Mouse (Mus musculus): Measurements from ENCODE around the gene Elmo1. TPM values are rescaled to one million over a fixed set of nuclear protein-coding genes. Genes with fewer than 3 reads are reported as not detected.

Elmo1 gene
- polyA plus RNA-seq, 1 experiment from 2014 or later: 23.5 TPM

- H3K9ac ChIP-seq: no peak overlapping the region
- H3K27ac ChIP-seq (replicated peaks): no peak overlapping the region
- no peaks in the 10 kb centered on the region for H3K36me3 ChIP-seq
- H3K4me1 ChIP-seq: no peaks in the 10 kb centered on the region
- H3K4me2 ChIP-seq (replicated peaks): no peak overlapping the region
- no peak overlapping the region for H3K4me3 ChIP-seq (replicated peaks)
- H3K9me3 ChIP-seq (replicated peaks): no peaks in the 10 kb centered on the region
- ATAC-seq (ENCODE audit: insufficient number of reproducible peaks, low FRiP score, low TSS enrichment, low read depth): no peak
- 68% methylated on average over 5 of the region's 5 CpGs for WGBS
- H3K27me3 ChIP-seq: no peaks in the 10 kb centered on the region
Measured at GRCm38 (mm10) chr13:20061031-20061430, 29.4 kb upstream of the Elmo1 start.

- ATAC-seq (ENCODE audit: insufficient number of reproducible peaks, low FRiP score, low TSS enrichment, low read depth): no peak
- Histone ChIP-seq H3K9ac (no peak overlapping the region), H3K36me3 (no peaks in the 10 kb centered on the region), H3K4me3 (replicated peaks) (no peak overlapping the region), H3K27me3 (no peaks in the 10 kb centered on the region), H3K9me3 (replicated peaks) (no peaks in the 10 kb centered on the region), H3K4me1 (no peaks in the 10 kb centered on the region), H3K27ac (replicated peaks) (no peak overlapping the region), H3K4me2 (replicated peaks) (no peak overlapping the region)
- 64% methylated on average over 5 of the region's 5 CpGs for WGBS
Measured at GRCm38 (mm10) chr13:20063331-20063730, 27.1 kb upstream of the Elmo1 start.

DNA sequence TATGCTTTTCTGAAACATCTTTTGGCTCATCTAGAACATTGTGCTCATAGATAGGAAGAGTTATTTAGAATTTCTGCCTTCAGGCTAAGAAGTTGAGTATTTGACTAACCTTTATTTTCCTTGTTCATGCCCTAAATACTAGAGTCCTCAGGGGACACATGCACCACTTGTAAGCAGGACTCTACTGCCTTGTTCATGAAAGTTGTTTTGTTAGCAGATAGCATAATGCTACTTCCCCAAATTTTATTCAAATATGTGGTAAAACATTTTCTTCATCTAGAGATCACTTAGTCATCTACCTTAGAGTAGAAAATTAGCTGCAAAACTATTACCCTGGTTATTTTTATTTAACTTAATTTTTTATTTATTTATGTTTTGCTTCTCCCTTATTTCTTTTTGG lies 18.4 kb upstream of the Elmo1 start:
- Histone ChIP-seq H3K4me3 (replicated peaks) (no peak overlapping the region), H3K9ac (no peak overlapping the region), H3K27me3 (no peaks in the 10 kb centered on the region), H3K9me3 (replicated peaks) (no peaks in the 10 kb centered on the region), H3K4me2 (replicated peaks) (no peak overlapping the region), H3K4me1 (no peaks in the 10 kb centered on the region), H3K27ac (replicated peaks) (no peak overlapping the region), H3K36me3 (no peaks in the 10 kb centered on the region)
- ATAC-seq (ENCODE audit: insufficient number of reproducible peaks, low FRiP score, low TSS enrichment, low read depth): no peak

DNA sequence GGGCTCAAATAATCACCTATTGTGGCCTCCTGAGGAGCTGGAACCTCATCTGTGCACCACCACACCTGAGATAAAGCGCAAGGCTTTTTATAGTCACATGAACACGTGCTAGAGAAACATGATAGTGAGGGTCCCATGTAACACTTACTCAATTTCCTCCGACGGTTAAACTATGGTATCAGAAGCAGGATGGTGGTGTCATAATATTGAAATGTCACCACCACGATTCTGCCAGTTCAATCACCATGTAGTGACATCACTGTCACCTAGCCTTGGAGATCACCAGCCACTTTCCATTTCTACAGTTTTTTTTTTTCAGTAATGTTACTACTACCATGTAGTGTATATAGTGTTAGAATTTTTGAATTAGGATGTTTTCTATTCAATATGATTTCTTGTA lies 17.4 kb upstream of the Elmo1 start:
- ATAC-seq (ENCODE audit: insufficient number of reproducible peaks, low FRiP score, low TSS enrichment, low read depth): no peak
- Histone ChIP-seq H3K27ac (replicated peaks) (no peak overlapping the region), H3K4me2 (replicated peaks) (no peak overlapping the region), H3K27me3 (no peaks in the 10 kb centered on the region), H3K4me1 (no peaks in the 10 kb centered on the region), H3K4me3 (replicated peaks) (no peak overlapping the region), H3K9me3 (replicated peaks) (no peaks in the 10 kb centered on the region), H3K9ac (no peak overlapping the region), H3K36me3 (no peaks in the 10 kb centered on the region)
- 87% methylated on average over 5 of the region's 5 CpGs for WGBS

DNA sequence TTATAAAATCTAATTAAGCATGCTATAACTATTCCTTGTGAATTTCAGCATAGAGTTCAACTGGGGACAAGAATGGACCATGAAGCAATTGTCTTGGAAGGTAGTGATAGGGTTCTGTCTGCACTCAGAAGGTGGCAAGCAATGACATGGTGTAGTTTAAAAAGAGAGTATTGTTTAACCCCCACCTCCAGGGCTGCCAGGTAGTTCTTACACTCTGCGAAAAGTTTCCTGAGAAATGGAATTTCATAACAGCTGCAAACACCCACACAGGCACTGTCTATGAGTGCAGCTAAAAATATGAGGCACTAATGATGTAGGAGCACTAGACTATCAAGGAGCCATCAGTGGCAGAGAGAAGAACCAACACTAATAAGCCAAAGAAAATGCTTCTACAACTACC lies 13.9 kb upstream of the Elmo1 start:
- ATAC-seq (ENCODE audit: insufficient number of reproducible peaks, low FRiP score, low TSS enrichment, low read depth): no peak
- H3K27me3 ChIP-seq: no peaks in the 10 kb centered on the region
- no peaks in the 10 kb centered on the region for H3K36me3 ChIP-seq
- no peak overlapping the region for H3K4me3 ChIP-seq (replicated peaks)
- 74% methylated on average over 1 of the region's 1 CpGs for whole genome bisulfite sequencing
- H3K9me3 ChIP-seq (replicated peaks): no peaks in the 10 kb centered on the region
- H3K4me2 ChIP-seq (replicated peaks): no peak overlapping the region
- H3K27ac ChIP-seq (replicated peaks): no peak overlapping the region
- H3K4me1 ChIP-seq: no peaks in the 10 kb centered on the region
- H3K9ac ChIP-seq: no peak overlapping the region

GRCm38 (mm10) chr13:20077237-20077636 lies 13.2 kb upstream of the Elmo1 start:
- no peaks in the 10 kb centered on the region for H3K4me1 ChIP-seq
- no peaks in the 10 kb centered on the region for H3K36me3 ChIP-seq
- H3K9ac ChIP-seq: no peak overlapping the region
- H3K9me3 ChIP-seq (replicated peaks): no peaks in the 10 kb centered on the region
- no peaks in the 10 kb centered on the region for H3K27me3 ChIP-seq
- ATAC-seq (ENCODE audit: insufficient number of reproducible peaks, low FRiP score, low TSS enrichment, low read depth): no peak
- H3K27ac ChIP-seq (replicated peaks): no peak overlapping the region
- no peak overlapping the region for H3K4me3 ChIP-seq (replicated peaks)
- H3K4me2 ChIP-seq (replicated peaks): no peak overlapping the region
- WGBS: 85% methylated on average over 3 of the region's 3 CpGs

DNA sequence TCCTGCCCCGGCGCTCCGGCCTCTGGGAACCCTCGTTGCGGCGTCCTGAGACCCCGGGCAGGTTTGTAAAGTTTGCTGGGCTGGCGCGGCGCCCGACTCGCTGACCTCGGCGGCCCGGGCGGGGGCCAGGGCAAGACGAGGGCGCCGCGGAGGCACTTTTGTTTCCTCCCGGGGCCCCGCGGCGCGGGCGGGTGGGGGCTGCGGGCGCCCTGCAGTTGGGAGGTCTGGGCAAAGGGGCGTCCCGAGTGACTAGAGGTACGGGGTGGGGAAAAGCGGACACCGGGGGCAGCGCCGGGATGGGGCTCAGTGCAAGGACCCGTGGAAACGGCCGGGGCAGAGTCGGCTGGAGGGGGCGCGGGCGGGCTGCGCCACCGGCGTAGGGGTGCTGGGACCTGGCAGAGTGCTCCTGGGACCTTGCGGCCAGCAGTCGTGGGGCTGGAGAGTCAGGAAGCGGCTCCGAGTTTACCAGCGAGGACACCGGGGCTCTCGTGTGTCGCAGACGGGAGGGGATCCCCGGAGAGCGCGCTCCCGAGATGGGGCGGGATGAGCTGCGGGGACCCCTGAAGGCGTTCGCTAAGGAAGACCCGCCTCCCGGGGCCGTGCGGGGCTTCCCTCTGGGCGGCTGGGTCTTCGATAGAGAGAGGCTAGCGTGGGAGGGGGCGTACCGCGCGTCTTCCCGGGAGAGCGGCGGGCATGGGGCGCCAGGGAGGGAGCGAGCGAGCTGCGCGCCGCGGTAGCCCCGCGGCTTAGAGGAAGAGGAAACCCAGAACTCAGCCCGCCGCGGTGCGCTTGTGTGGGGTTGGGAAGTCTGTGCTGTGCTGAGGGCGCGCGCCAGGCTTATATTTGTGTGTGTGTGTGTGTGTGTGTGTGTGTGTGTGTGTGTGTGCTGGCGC lies 561 bp downstream of the Elmo1 start:
- H3K4me1 ChIP-seq: peaks cover 5% of the 10 kb centered on the region; the same call in 1 of the 2 replicates
- H3K4me2 ChIP-seq (replicated peaks): peak overlapping the region; percentile 96
- no peaks in the 10 kb centered on the region for H3K9me3 ChIP-seq (replicated peaks)
- ATAC-seq (ENCODE audit: insufficient number of reproducible peaks, low FRiP score, low TSS enrichment, low read depth): peak; percentile 61
- H3K36me3 ChIP-seq: no peaks in the 10 kb centered on the region
- peak overlapping the region; percentile 86 for H3K27ac ChIP-seq (replicated peaks)
- WGBS: 1% methylated on average over 90 of the region's 93 CpGs
- peak overlapping the region; percentile 80 for H3K4me3 ChIP-seq (replicated peaks)
- peaks cover 6% of the 10 kb centered on the region; the same call in 1 of the 2 replicates for H3K27me3 ChIP-seq
- peak overlapping the region; percentile 65 for H3K9ac ChIP-seq

DNA sequence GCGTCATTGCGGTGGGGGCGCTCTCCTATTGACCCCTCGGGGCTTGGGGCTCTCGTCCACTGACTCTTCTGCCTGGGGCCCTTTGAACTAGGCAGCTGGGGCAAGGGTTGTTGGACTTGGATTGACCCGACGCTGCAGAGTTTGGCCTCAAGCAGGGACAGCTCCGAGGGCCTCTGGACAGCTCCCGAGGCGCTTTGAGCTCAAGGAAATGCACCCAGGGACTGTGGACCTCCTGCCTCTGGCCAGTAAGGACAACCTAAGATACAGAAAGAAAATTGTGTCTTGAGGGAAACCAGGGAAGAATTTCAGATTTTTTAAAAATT lies 1.2 kb downstream of the Elmo1 start:
- Histone ChIP-seq H3K36me3 (no peaks in the 10 kb centered on the region), H3K27me3 (peaks cover 6% of the 10 kb centered on the region; the same call in 1 of the 2 replicates), H3K27ac (replicated peaks) (0 out of 2 replicates have a peak overlapping the region, but pooled peaks have one; percentile 86), H3K4me2 (replicated peaks) (peak overlapping the region; percentile 96), H3K9me3 (replicated peaks) (no peaks in the 10 kb centered on the region), H3K9ac (peak overlapping the region; percentile 65; the same call in 1 of the 2 replicates), H3K4me3 (replicated peaks) (peak overlapping the region; percentile 80), H3K4me1 (peaks cover 5% of the 10 kb centered on the region; the same call in 1 of the 2 replicates)
- ATAC-seq (ENCODE audit: insufficient number of reproducible peaks, low FRiP score, low TSS enrichment, low read depth): no peak
- 1% methylated on average over 10 of the region's 10 CpGs for WGBS

DNA sequence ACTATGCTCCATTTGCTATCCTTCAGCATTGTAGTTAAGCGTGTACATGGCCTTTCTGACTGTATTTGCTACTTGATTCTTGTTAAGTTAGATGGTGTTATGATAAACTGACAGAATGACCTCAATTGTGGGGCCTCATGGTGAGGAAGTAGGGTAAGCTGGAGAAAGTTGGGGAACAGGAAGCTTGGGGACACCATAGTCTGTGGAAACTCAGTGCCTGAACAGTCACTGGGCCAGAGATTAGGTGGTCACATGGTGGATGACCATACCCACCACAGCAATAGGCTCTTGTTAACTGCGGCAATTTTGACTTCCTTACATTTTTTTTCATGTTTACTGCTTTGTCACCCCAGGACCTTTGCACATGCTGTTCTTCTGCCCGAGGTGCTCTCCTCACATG lies 1.9 kb downstream of the Elmo1 start:
- peaks cover 9% of the 10 kb centered on the region for H3K4me1 ChIP-seq
- H3K4me2 ChIP-seq (replicated peaks): 0 out of 2 replicates have a peak overlapping the region, but pooled peaks have one; percentile 96
- H3K9ac ChIP-seq: no peak overlapping the region
- H3K9me3 ChIP-seq (replicated peaks): no peaks in the 10 kb centered on the region
- no peaks in the 10 kb centered on the region for H3K36me3 ChIP-seq
- H3K4me3 ChIP-seq (replicated peaks): no peak overlapping the region
- 82% methylated on average over 3 of the region's 3 CpGs for WGBS
- no peak overlapping the region for H3K27ac ChIP-seq (replicated peaks)
- ATAC-seq (ENCODE audit: insufficient number of reproducible peaks, low FRiP score, low TSS enrichment, low read depth): no peak
- peaks cover 6% of the 10 kb centered on the region; the same call in 1 of the 2 replicates for H3K27me3 ChIP-seq

GRCm38 (mm10) chr13:20093307-20094045 lies 3.1 kb downstream of the Elmo1 start:
- ATAC-seq (ENCODE audit: insufficient number of reproducible peaks, low FRiP score, low TSS enrichment, low read depth): no peak
- H3K4me2 ChIP-seq (replicated peaks): no peak overlapping the region
- H3K36me3 ChIP-seq: no peaks in the 10 kb centered on the region
- peak overlapping the region; percentile 71; the same call in 1 of the 2 replicates for H3K27ac ChIP-seq (replicated peaks)
- H3K9ac ChIP-seq: no peak overlapping the region
- H3K9me3 ChIP-seq (replicated peaks): no peaks in the 10 kb centered on the region
- H3K4me3 ChIP-seq (replicated peaks): no peak overlapping the region
- H3K4me1 ChIP-seq: peaks cover 9% of the 10 kb centered on the region
- H3K27me3 ChIP-seq: peaks cover 2% of the 10 kb centered on the region; the same call in 1 of the 2 replicates
- 53% methylated on average over 19 of the region's 19 CpGs for WGBS

- Histone ChIP-seq H3K9me3 (replicated peaks) (no peaks in the 10 kb centered on the region), H3K27me3 (no peaks in the 10 kb centered on the region; the same call in 1 of the 2 replicates), H3K4me2 (replicated peaks) (no peak overlapping the region), H3K27ac (replicated peaks) (no peak overlapping the region), H3K36me3 (no peaks in the 10 kb centered on the region), H3K9ac (no peak overlapping the region), H3K4me3 (replicated peaks) (no peak overlapping the region), H3K4me1 (peaks cover 6% of the 10 kb centered on the region)
- ATAC-seq (ENCODE audit: insufficient number of reproducible peaks, low FRiP score, low TSS enrichment, low read depth): no peak
- WGBS: 89% methylated on average over 4 of the region's 4 CpGs
Measured at GRCm38 (mm10) chr13:20094916-20095700, 4.7 kb downstream of the Elmo1 start.
